Comparison of ENCODE assay signal across 12 mouse cellular contexts in genomic region chr13:51328971-51329346, GRCm38 (mm10).
DNase-seq lines count a peak whose midpoint lies in the region; ATAC-seq lines count a peak whose summit lies in the region.
"Had no signal": no experiment of that assay in that cellular context is flagged by ENCODE, and none has a peak within 500 bp of the region (broad histone marks: within the 10 kb centered on the region; RNA-seq: fewer than 3 reads in every experiment).

No protein-coding gene starts in this region.

- H3K27me3 ChIP-seq in kidney, embryonic 16.5 days (ENCODE audit: insufficient read depth, low read length) = no peaks in the 10 kb centered on the region
- no peaks in the 10 kb centered on the region for H3K27me3 ChIP-seq in hindbrain, embryonic 15.5 days
- H3K27me3 ChIP-seq in stomach, embryonic 14.5 days (ENCODE audit: control insufficient read depth, insufficient read depth, low read length) = no peaks in the 10 kb centered on the region

- ATAC-seq in kidney, embryonic 16.5 days (ENCODE audit: low FRiP score, low TSS enrichment) = 0 out of 2 replicates have a peak, but pooled peaks have one; percentile 29
- peak; percentile 21; the same call in 1 of the 2 replicates for ATAC-seq in hindbrain, embryonic 15.5 days (ENCODE audit: low FRiP score, low read depth)
- ATAC-seq in stomach, embryonic 14.5 days (ENCODE audit: insufficient number of reproducible peaks, insufficient read depth, low FRiP score, low read depth) = peak; percentile 53; the same call in 1 of the 2 replicates
- no peak for ATAC-seq in cerebellum, adult (ENCODE audit: insufficient number of reproducible peaks, low FRiP score, low TSS enrichment)

- H3K4me3 ChIP-seq in kidney, embryonic 16.5 days (ENCODE audit: low read length) = no peak overlapping the region
- no peak overlapping the region for H3K4me3 ChIP-seq in hindbrain, embryonic 15.5 days
- no peak overlapping the region for H3K4me3 ChIP-seq in stomach, embryonic 14.5 days (ENCODE audit: low read depth, low read length)

- peak; percentile 25 for DNase-seq in embryo, embryonic 10 days (ENCODE audit: low spot score)
- DNase-seq in embryo, embryonic 10.5 days (ENCODE audit: low spot score) = no peak
- DNase-seq in kidney, adult 9 months = no peak
- no peak for DNase-seq in right cerebral cortex, adult 2 months (ENCODE audit: low spot score in 2 of 2)
- DNase-seq: adrenal gland, postnatal 25 days; cerebellum, adult 8-10 months; thymus, postnatal 4 days had no signal

- no peaks in the 10 kb centered on the region for H3K9me3 ChIP-seq in kidney, embryonic 16.5 days (ENCODE audit: low read length)
- no peaks in the 10 kb centered on the region for H3K9me3 ChIP-seq in hindbrain, embryonic 15.5 days
- no peaks in the 10 kb centered on the region for H3K9me3 ChIP-seq in stomach, embryonic 14.5 days (ENCODE audit: control insufficient read depth, low read depth, low read length)

- H3K36me3 ChIP-seq in kidney, embryonic 16.5 days (ENCODE audit: insufficient read depth, low read length) = no peaks in the 10 kb centered on the region
- no peaks in the 10 kb centered on the region for H3K36me3 ChIP-seq in hindbrain, embryonic 15.5 days
- no peaks in the 10 kb centered on the region for H3K36me3 ChIP-seq in stomach, embryonic 14.5 days (ENCODE audit: control insufficient read depth, insufficient read depth, low read length)

- H3K4me1 ChIP-seq in kidney, embryonic 16.5 days (ENCODE audit: insufficient read depth, low read length) = peaks cover 22% of the 10 kb centered on the region
- peaks cover 8% of the 10 kb centered on the region; the same call in 1 of the 2 replicates for H3K4me1 ChIP-seq in hindbrain, embryonic 15.5 days (replicated peaks)
- H3K4me1 ChIP-seq in stomach, embryonic 14.5 days (ENCODE audit: control insufficient read depth, insufficient read depth, low read length) = peaks cover 15% of the 10 kb centered on the region; the same call in 1 of the 2 replicates

- H3K4me2 ChIP-seq in kidney, embryonic 16.5 days (replicated peaks; ENCODE audit: low read depth, low read length) = 0 out of 2 replicates have a peak overlapping the region, but pooled peaks have one; percentile 12
- H3K4me2 ChIP-seq in hindbrain, embryonic 15.5 days = no peak overlapping the region
- H3K4me2 ChIP-seq in stomach, embryonic 14.5 days (replicated peaks; ENCODE audit: low read depth, low read length) = no peak overlapping the region
- H3K4me2 ChIP-seq: liver, embryonic 11.5 days had no signal

- H3K27ac ChIP-seq in kidney, embryonic 16.5 days (ENCODE audit: low read length) = peak overlapping the region; percentile 72
- H3K27ac ChIP-seq in hindbrain, embryonic 15.5 days (replicated peaks) = no peak overlapping the region
- no peak overlapping the region; the same call in 1 of the 2 replicates for H3K27ac ChIP-seq in stomach, embryonic 14.5 days (ENCODE audit: low read length)

- H3K9ac ChIP-seq in kidney, embryonic 16.5 days (replicated peaks; ENCODE audit: low read length) = no peak overlapping the region
- H3K9ac ChIP-seq in hindbrain, embryonic 15.5 days = no peak overlapping the region
- H3K9ac ChIP-seq in stomach, embryonic 14.5 days (replicated peaks; ENCODE audit: low read depth, low read length) = no peak overlapping the region

- 31% methylated on average over 8 of the region's 8 CpGs for WGBS in kidney, embryonic 16.5 days
- WGBS in hindbrain, embryonic 15.5 days = 33% methylated on average over 8 of the region's 8 CpGs
- 53% methylated on average over 8 of the region's 8 CpGs for WGBS in stomach, embryonic 14.5 days
